Mouse (Mus musculus) limb, embryonic 14.5 days (tissue): ENCODE results near the gene Pcdh8. TPM values are rescaled to one million over a fixed set of nuclear protein-coding genes. Genes with fewer than 3 reads are reported as not detected.

ENCODE experiments used
- ATAC-seq: fragments of 200-750 bp; cut with Nextera tagmentation; 2 replicates; pipeline ENCODE4 v1.8.0; 2017; ENCODE audit warnings: low read depth, moderate number of reproducible peaks, moderate TSS enrichment; ENCODE audit not compliant: low FRiP score
- DNase-seq: peaks from one replicate; pipeline ENCODE4 v3.0.0-alpha.2; 2015; ENCODE audit warnings: low spot score
- H3K27ac ChIP-seq: fragments of 300-500 bp; sonication (generic); replicated peaks from 2 replicates; pipeline ENCODE4 v1.5.1; 2014; ENCODE audit warnings: low read depth, mild to moderate bottlenecking, low read length, moderate library complexity, mixed read lengths
- H3K27me3 ChIP-seq: fragments of 300-500 bp; sonication (generic); 2 replicates; pipeline ENCODE4 v1.6.1; 2014; ENCODE audit warnings: low read length, mixed read lengths; ENCODE audit not compliant: control insufficient read depth, insufficient read depth
- H3K36me3 ChIP-seq: fragments of 300-500 bp; sonication (generic); 2 replicates; pipeline ENCODE4 v1.6.1; 2014; ENCODE audit warnings: mild to moderate bottlenecking, low read length, moderate library complexity, mixed read lengths; ENCODE audit not compliant: control insufficient read depth, insufficient read depth
- H3K4me1 ChIP-seq: fragments of 300-500 bp; sonication (generic); 2 replicates; pipeline ENCODE4 v1.6.1; 2014; ENCODE audit warnings: antibody characterized with exemption, low read length, mixed read lengths; ENCODE audit not compliant: control insufficient read depth, insufficient read depth
- H3K4me2 ChIP-seq: fragments of 300-500 bp; sonication (generic); replicated peaks from 2 replicates; pipeline ENCODE4 v1.6.1; 2014; ENCODE audit warnings: low read depth, mild to moderate bottlenecking, low read length, moderate library complexity; ENCODE audit not compliant: severe bottlenecking
- H3K4me3 ChIP-seq: fragments of 300-500 bp; sonication (generic); replicated peaks from 2 replicates; pipeline ENCODE4 v1.5.1; 2014; ENCODE audit warnings: low read length
- H3K9ac ChIP-seq: fragments of 300-500 bp; sonication (generic); 2 replicates; pipeline ENCODE4 v1.6.1; 2014; ENCODE audit warnings: mild to moderate bottlenecking, low read depth, low read length, moderate library complexity; ENCODE audit not compliant: severe bottlenecking
- H3K9me3 ChIP-seq: fragments of 300-500 bp; sonication (generic); 2 replicates; pipeline ENCODE4 v1.6.1; 2016; ENCODE audit warnings: low read length; ENCODE audit not compliant: control insufficient read depth
- POLR2A ChIP-seq: fragments of 200-500 bp; IDR thresholded peaks from 2 replicates; pipeline ENCODE4 v1.8.0; 2012; ENCODE audit warnings: inconsistent platforms, mild to moderate bottlenecking, moderate library complexity, borderline replicate concordance; ENCODE audit not compliant: insufficient read depth, insufficient read length; ENCODE audit errors: extremely low read depth
- WGBS: fragments of 180-500 bp; shearing (Covaris S2); extraction: QIAGEN DNeasy Blood & Tissue Kit; methylation state at CpG from one replicate; pipeline ENCODE4 v1.1.7; 2014; 5-methylcytosine and 5-hydroxymethylcytosine counted together
- polyA plus RNA-seq, 2 experiments: library from polyadenylated mRNA; depleted of rRNA in 1 of 2; stranded (reverse) in 1 of 2; unstranded in 1 of 2; fragments of >200 nt; fragmentation: Nextera tagmentation in 1 of 2; extraction: Ambion mirVana in 1 of 2; gene quantifications; 2 replicates each; pipeline versions ENCODE4 v1.2.1 to v1.2.3; 2012 to 2014

Pcdh8 gene
- polyA plus RNA-seq, 2 experiments: 5.7 TPM

GRCm38 (mm10) chr14:79779841-79780240 is 8.7 kb upstream of the Pcdh8 start:
- H3K9ac ChIP-seq: no peak overlapping the region
- H3K9me3 ChIP-seq: no peaks in the 10 kb centered on the region
- 47% methylated on average over 4 of the region's 4 CpGs for WGBS
- DNase-seq (no peak), ATAC-seq (no peak)
- peaks cover 28% of the 10 kb centered on the region for H3K27me3 ChIP-seq
- no peak for TF ChIP-seq POLR2A
- no peaks in the 10 kb centered on the region for H3K4me1 ChIP-seq
- H3K4me3 ChIP-seq: no peak overlapping the region
- H3K4me2 ChIP-seq: no peak overlapping the region
- H3K27ac ChIP-seq: no peak overlapping the region
- H3K36me3 ChIP-seq: no peaks in the 10 kb centered on the region

GRCm38 (mm10) chr14:79773425-79774391 is 2.6 kb upstream of the Pcdh8 start:
- peaks cover 28% of the 10 kb centered on the region for H3K4me1 ChIP-seq
- WGBS: 1% methylated on average over 44 of the region's 44 CpGs
- H3K4me2 ChIP-seq: peak overlapping the region; percentile 47
- peaks cover 76% of the 10 kb centered on the region for H3K27me3 ChIP-seq
- no peak for DNase-seq
- H3K27ac ChIP-seq: no peak overlapping the region
- no peaks in the 10 kb centered on the region for H3K36me3 ChIP-seq
- TF ChIP-seq POLR2A: no peak
- H3K4me3 ChIP-seq: peak overlapping the region; percentile 31
- H3K9me3 ChIP-seq: no peaks in the 10 kb centered on the region
- ATAC-seq: no peak
- H3K9ac ChIP-seq: no peak overlapping the region

- Histone ChIP-seq H3K4me3 (peak overlapping the region; percentile 41), H3K36me3 (no peaks in the 10 kb centered on the region), H3K9me3 (no peaks in the 10 kb centered on the region), H3K27me3 (peaks cover 84% of the 10 kb centered on the region), H3K4me2 (peak overlapping the region; percentile 76), H3K4me1 (peaks cover 32% of the 10 kb centered on the region), H3K27ac (no peak overlapping the region), H3K9ac (no peak overlapping the region)
- WGBS: 3% methylated on average over 20 of the region's 20 CpGs
- ATAC-seq: no peak
- no peak for TF ChIP-seq POLR2A
- no peak for DNase-seq
Measured at GRCm38 (mm10) chr14:79771802-79772511, 845 bp upstream of the Pcdh8 start.

- 5% methylated on average over 50 of the region's 62 CpGs for WGBS
Measured at GRCm38 (mm10) chr14:79770306-79771093, 612 bp downstream of the Pcdh8 start.

GRCm38 (mm10) chr14:79769618-79770017 is 1.5 kb downstream of the Pcdh8 start:
- TF ChIP-seq POLR2A: no peak
- peak overlapping the region; percentile 41 for H3K4me3 ChIP-seq
- no peak overlapping the region for H3K9ac ChIP-seq
- H3K4me2 ChIP-seq: peak overlapping the region; percentile 76
- peaks cover 71% of the 10 kb centered on the region for H3K27me3 ChIP-seq
- H3K9me3 ChIP-seq: no peaks in the 10 kb centered on the region
- H3K27ac ChIP-seq: no peak overlapping the region
- peak; percentile 51 for ATAC-seq
- WGBS: 6% methylated on average over 43 of the region's 46 CpGs
- peaks cover 32% of the 10 kb centered on the region for H3K4me1 ChIP-seq
- H3K36me3 ChIP-seq: no peaks in the 10 kb centered on the region
- DNase-seq: peak; percentile 63

More at GRCm38 (mm10) chr14:79770306-79771093, 612 bp downstream of the Pcdh8 start:
- DNase-seq (no peak), ATAC-seq (peak; percentile 2; the same call in 1 of the 2 replicates)
- Histone ChIP-seq H3K4me3 (peak overlapping the region; percentile 41), H3K9ac (no peak overlapping the region), H3K36me3 (no peaks in the 10 kb centered on the region), H3K27me3 (peaks cover 79% of the 10 kb centered on the region), H3K27ac (no peak overlapping the region), H3K4me2 (peak overlapping the region; percentile 76), H3K4me1 (peaks cover 32% of the 10 kb centered on the region), H3K9me3 (no peaks in the 10 kb centered on the region)
- no peak for TF ChIP-seq POLR2A
